Mouse (Mus musculus) liver, embryonic 14.5 days (tissue): ENCODE results near the gene Tgfb1.

Source experiments
- CTCF ChIP-seq: IDR thresholded peaks from 2 replicates; pipeline ENCODE4 v1.5.1; 2016; ENCODE audit warnings: antibody characterized with exemption, low read depth, control low read depth
- EP300 ChIP-seq: IDR thresholded peaks from 2 replicates; pipeline ENCODE4 v1.6.1; 2016; ENCODE audit warnings: antibody characterized with exemption, low read depth

DNA sequence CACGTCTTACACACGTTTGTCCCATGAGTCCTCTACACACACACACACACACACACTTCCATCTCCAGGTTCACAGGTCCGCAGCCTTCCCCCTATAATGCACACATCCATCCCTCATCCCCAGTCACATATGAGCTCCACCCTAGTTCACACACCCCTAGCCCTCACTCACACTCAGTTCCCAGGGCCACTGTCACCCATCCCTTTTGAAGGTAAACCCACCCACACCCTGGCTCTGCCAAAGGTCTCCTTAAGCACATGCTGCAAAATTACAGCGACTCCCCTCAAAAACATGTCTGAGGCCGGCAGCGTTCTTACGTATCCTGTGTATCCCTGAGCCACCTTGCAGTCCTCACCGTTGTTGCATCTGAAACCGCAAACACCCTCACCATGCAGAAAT is 12.5 kb upstream of the Tgfb1 start:
- no peak for TF ChIP-seq EP300
- no peak for TF ChIP-seq CTCF
